Mouse (Mus musculus) MEL (cell line): ENCODE measurements around the gene Tgm5. TPM values are rescaled to one million over a fixed set of nuclear protein-coding genes. Genes with fewer than 3 reads are reported as not detected.
"Not testable (repeated sequence)": the region's sequence is repeated elsewhere in the genome, so short reads cannot be mapped to it uniquely, and the experiment has no call there.

Source experiments
- DNase-seq: peaks from one replicate; pipeline ENCODE4 v3.0.0; 2011; ENCODE audit warnings: low read depth, low spot score
- H3K27ac ChIP-seq: 2 replicates; pipeline ENCODE4 v1.5.1; 2012; ENCODE audit warnings: low read depth, mild to moderate bottlenecking, control low read depth, low read length, moderate library complexity; ENCODE audit not compliant: control insufficient read depth
- H3K27me3 ChIP-seq, 2 experiments: fragments of 150-350 bp in 1 of 2; sonication (generic) in 1 of 2; 2 replicates each; pipeline ENCODE4 v1.6.1; 2012; ENCODE audit warnings: low read length in 2 of 2, mild to moderate bottlenecking in 2 of 2, improper control_type of control experiment in 1 of 2, moderate library complexity in 1 of 2; ENCODE audit not compliant: insufficient read depth in 2 of 2, control insufficient read depth in 1 of 2
- H3K36me3 ChIP-seq, 2 experiments: 2 replicates each; pipeline ENCODE4 v1.6.1; 2012 to 2014; ENCODE audit warnings: low read length in 2 of 2, improper control_type of control experiment in 1 of 2, inconsistent platforms in 1 of 2, mild to moderate bottlenecking in 1 of 2; ENCODE audit not compliant: insufficient read depth in 2 of 2, control insufficient read depth in 1 of 2
- H3K4me1 ChIP-seq, 2 experiments: fragments of 150-350 bp in 1 of 2; sonication (generic) in 1 of 2; 2 replicates each; pipeline ENCODE4 v1.6.1; 2012; ENCODE audit warnings: low read length in 2 of 2, improper control_type of control experiment in 1 of 2, mild to moderate bottlenecking in 1 of 2; ENCODE audit not compliant: insufficient read depth in 2 of 2, control insufficient read depth in 1 of 2
- H3K4me3 ChIP-seq, 2 experiments: fragments of 150-350 bp in 1 of 2; sonication (generic) in 1 of 2; 2 replicates each; pipeline ENCODE4 v1.5.1; 2012; ENCODE audit warnings: low read depth in 2 of 2, low read length in 2 of 2, mild to moderate bottlenecking in 2 of 2, moderate library complexity in 2 of 2, control low read depth in 1 of 2, improper control_type of control experiment in 1 of 2; ENCODE audit not compliant: control insufficient read depth in 1 of 2, insufficient read depth in 1 of 2
- H3K79me2 ChIP-seq: 2 replicates; pipeline ENCODE4 v1.6.1; 2012; ENCODE audit warnings: mild to moderate bottlenecking, low read length, moderate library complexity; ENCODE audit not compliant: control insufficient read depth, poor library complexity, insufficient read depth
- H3K9ac ChIP-seq: 2 replicates; pipeline ENCODE4 v1.6.1; 2012; ENCODE audit warnings: low read depth, mild to moderate bottlenecking, control low read depth, low read length, moderate library complexity; ENCODE audit not compliant: control insufficient read depth, poor library complexity, severe bottlenecking
- H3K9me3 ChIP-seq: fragments of 150-350 bp; sonication (generic); replicated peaks from 2 replicates; pipeline ENCODE4 v1.6.1; 2012; ENCODE audit warnings: mild to moderate bottlenecking, low read length, improper control_type of control experiment, moderate library complexity; ENCODE audit not compliant: insufficient read depth
- BHLHE40 ChIP-seq: IDR thresholded peaks from 2 replicates; pipeline ENCODE4 v1.6.1; 2012; ENCODE audit warnings: low read depth, mild to moderate bottlenecking, inconsistent platforms, low read length, improper control_type of control experiment, borderline replicate concordance
- CHD2 ChIP-seq: IDR thresholded peaks from 2 replicates; pipeline ENCODE4 v1.6.1; 2011; ENCODE audit warnings: low read length, improper control_type of control experiment
- CTCF ChIP-seq, 3 experiments: IDR thresholded peaks in 2 of 3; conservative IDR thresholded peaks in 1 of 3; 2 replicates each; pipeline ENCODE4 v1.5.1; 2011 to 2012; ENCODE audit warnings: low read length in 3 of 3, low read depth in 2 of 3, mild to moderate bottlenecking in 2 of 3, improper control_type of control experiment in 1 of 3, inconsistent platforms in 1 of 3, mixed read lengths in 1 of 3, moderate library complexity in 1 of 3; ENCODE audit not compliant: control insufficient read depth in 1 of 3, insufficient read depth in 1 of 3, poor library complexity in 1 of 3, severe bottlenecking in 1 of 3
- ELF1 ChIP-seq: IDR thresholded peaks from 2 replicates; pipeline ENCODE4 v1.6.1; 2014; ENCODE audit warnings: low read depth, mild to moderate bottlenecking, inconsistent platforms, low read length, improper control_type of control experiment, moderate library complexity
- GABPA ChIP-seq: IDR thresholded peaks from 2 replicates; pipeline ENCODE4 v1.6.1; 2012; ENCODE audit warnings: low read depth, mild to moderate bottlenecking, inconsistent platforms, low read length, improper control_type of control experiment, moderate library complexity
- JUND ChIP-seq: IDR thresholded peaks from 2 replicates; pipeline ENCODE4 v1.6.1; 2011; ENCODE audit warnings: low read depth, mild to moderate bottlenecking, improper control_type of control experiment, low read length
- KAT2A ChIP-seq: conservative IDR thresholded peaks from 2 replicates; pipeline ENCODE4 v1.6.1; 2012; ENCODE audit warnings: low read depth, low read length, improper control_type of control experiment, inconsistent platforms
- MAFK ChIP-seq: IDR thresholded peaks from 2 replicates; pipeline ENCODE4 v1.6.1; 2011; ENCODE audit warnings: low read depth, mild to moderate bottlenecking, low read length, improper control_type of control experiment, borderline replicate concordance
- MAX ChIP-seq: IDR thresholded peaks from 2 replicates; pipeline ENCODE4 v1.6.1; 2011; ENCODE audit warnings: low read length, improper control_type of control experiment
- MAZ ChIP-seq: IDR thresholded peaks from 2 replicates; pipeline ENCODE4 v1.6.1; 2012; ENCODE audit warnings: low read depth, mild to moderate bottlenecking, inconsistent platforms, low read length, improper control_type of control experiment
- MXI1 ChIP-seq: IDR thresholded peaks from 2 replicates; pipeline ENCODE4 v1.6.1; 2011; ENCODE audit warnings: mild to moderate bottlenecking, low read depth, low read length, improper control_type of control experiment
- MYB ChIP-seq: IDR thresholded peaks from 2 replicates; pipeline ENCODE4 v1.6.1; 2011; ENCODE audit warnings: mild to moderate bottlenecking, low read depth, low read length, improper control_type of control experiment
- MYC ChIP-seq: IDR thresholded peaks from 2 replicates; pipeline ENCODE4 v1.6.1; 2011; ENCODE audit warnings: low read depth, mild to moderate bottlenecking, low read length, improper control_type of control experiment, moderate library complexity
- NELFE ChIP-seq: IDR thresholded peaks from 2 replicates; pipeline ENCODE4 v1.6.1; 2011; ENCODE audit warnings: low read depth, low read length, improper control_type of control experiment
- POLR2A ChIP-seq, 2 experiments: IDR thresholded peaks; 2 replicates each; pipeline ENCODE4 v1.6.1; 2011 to 2012; ENCODE audit warnings: low read length in 2 of 2, mild to moderate bottlenecking in 2 of 2, control low read depth in 1 of 2, improper control_type of control experiment in 1 of 2, low read depth in 1 of 2, moderate library complexity in 1 of 2; ENCODE audit not compliant: control insufficient read depth in 1 of 2, insufficient read depth in 1 of 2, poor library complexity in 1 of 2
- POLR2AphosphoS2 ChIP-seq: IDR thresholded peaks from 2 replicates; pipeline ENCODE4 v1.6.1; 2011; ENCODE audit warnings: low read length, improper control_type of control experiment
- POLR2AphosphoS5 ChIP-seq: IDR thresholded peaks from 2 replicates; pipeline ENCODE4 v1.6.1; 2012; ENCODE audit warnings: low read depth, borderline replicate concordance, mild to moderate bottlenecking, inconsistent platforms, low read length, moderate library complexity, mixed read lengths
- RAD21 ChIP-seq: IDR thresholded peaks from 2 replicates; pipeline ENCODE4 v1.6.1; 2011; ENCODE audit warnings: mild to moderate bottlenecking, low read depth, low read length, improper control_type of control experiment
- SMC3 ChIP-seq: IDR thresholded peaks from 2 replicates; pipeline ENCODE4 v1.6.1; 2011; ENCODE audit warnings: low read depth, low read length, improper control_type of control experiment
- TBP ChIP-seq: IDR thresholded peaks from 2 replicates; pipeline ENCODE4 v1.8.0; 2011; ENCODE audit warnings: low read depth, low read length, improper control_type of control experiment
- TCF12 ChIP-seq: IDR thresholded peaks from 2 replicates; pipeline ENCODE4 v1.6.1; 2014; ENCODE audit warnings: low read depth, mild to moderate bottlenecking, inconsistent platforms, low read length, improper control_type of control experiment, moderate library complexity
- USF1 ChIP-seq: IDR thresholded peaks from 2 replicates; pipeline ENCODE4 v1.6.1; 2014; ENCODE audit warnings: low read depth, mild to moderate bottlenecking, inconsistent platforms, low read length, improper control_type of control experiment, moderate library complexity
- ZC3H11A ChIP-seq: IDR thresholded peaks from 2 replicates; pipeline ENCODE4 v1.6.1; 2012; ENCODE audit warnings: low read depth, mild to moderate bottlenecking, inconsistent platforms, low read length, improper control_type of control experiment
- ZKSCAN1 ChIP-seq: IDR thresholded peaks from 2 replicates; pipeline ENCODE4 v1.6.1; 2012; ENCODE audit warnings: low read depth, mild to moderate bottlenecking, inconsistent platforms, low read length, improper control_type of control experiment, moderate library complexity
- ZMIZ1 ChIP-seq: IDR thresholded peaks from 2 replicates; pipeline ENCODE4 v1.6.1; 2012; ENCODE audit warnings: low read depth, mild to moderate bottlenecking, inconsistent platforms, low read length, improper control_type of control experiment, moderate library complexity
- ZNF384 ChIP-seq: IDR thresholded peaks from 2 replicates; pipeline ENCODE4 v1.6.1; 2012; ENCODE audit warnings: low read depth, mild to moderate bottlenecking, inconsistent platforms, low read length, improper control_type of control experiment
- polyA plus RNA-seq, 2 experiments: library from polyadenylated mRNA; stranded (reverse) in 1 of 2; unstranded in 1 of 2; fragments of >175 nt in 1 of 2; fragments of >200 nt in 1 of 2; gene quantifications; 2 replicates each; pipeline versions ENCODE4 v1.2.1 to v1.2.4; 2012; ENCODE audit warnings: low replicate concordance in 2 of 2, low read depth in 1 of 2; ENCODE audit not compliant: insufficient read length in 2 of 2, insufficient read depth in 1 of 2, missing spikeins in 1 of 2
- total RNA-seq: library from RNA; depleted of rRNA; stranded (reverse); fragments of 300-350 nt; gene quantifications from 2 replicates; pipeline ENCODE4 v1.2.3, GENCODE M21; 2012

Tgm5 gene
- total and polyA plus RNA-seq, 3 experiments = not detected

DNA sequence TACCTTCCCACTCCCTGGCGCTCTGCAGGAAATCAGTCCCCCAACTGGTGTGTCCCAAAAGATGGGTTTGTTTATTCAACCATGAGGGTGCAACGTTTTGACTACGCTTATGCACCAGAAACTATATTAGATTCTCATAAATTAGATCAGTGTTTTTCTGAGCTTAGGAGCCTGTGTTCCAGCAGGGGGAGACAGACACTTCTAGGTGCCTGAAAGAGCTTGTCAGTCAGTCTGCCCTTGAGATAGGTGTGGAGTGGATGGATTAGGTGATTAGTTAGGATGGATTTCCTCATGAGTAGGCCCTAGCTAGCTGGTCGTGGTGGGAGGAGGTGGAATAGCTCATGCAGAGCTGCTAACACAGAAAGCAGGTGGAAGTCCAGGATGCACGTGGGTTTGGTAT is 44.5 kb downstream of the Tgm5 start:
- Histone ChIP-seq H3K9ac (no peak overlapping the region), H3K4me1 (peaks cover 3 to 13% of the 10 kb centered on the region in 2 experiments), H3K36me3 (peaks cover 0 to 9% of the 10 kb centered on the region in 2 experiments; a peak in 2 of 4 replicates), H3K79me2 (no peaks in the 10 kb centered on the region), H3K27me3 (peaks cover 0 to 1% of the 10 kb centered on the region in 2 experiments; a peak in 1 of 4 replicates), H3K4me3 (no peak overlapping the region), H3K27ac (no peak overlapping the region), H3K9me3 (no peaks in the 10 kb centered on the region)
- TF ChIP-seq GABPA (no peak), CTCF (IDR thresholded peaks at IDR 0.05 in 2 of 3, conservative IDR thresholded peaks at IDR 0.05 in 1 of 3; ENCODE audit: control insufficient read depth in 1 of 3, insufficient read depth in 1 of 3, low read depth in 2 of 3, low read length in 3 of 3, poor library complexity in 1 of 3, severe bottlenecking in 1 of 3) (peak; percentile 64 to 79 (median 71)), MAFK (no peak), NELFE (no peak), TCF12 (0 out of 2 replicates have a peak, but pooled peaks have one; percentile 11), ELF1 (no peak), JUND (no peak), USF1 (no peak), BHLHE40 (no peak), SMC3 (peak; percentile 92), ZC3H11A (peak; percentile 74), RAD21 (peak; percentile 84), POLR2AphosphoS2 (no peak), KAT2A (no peak), MXI1 (no peak), MAX (no peak), CHD2 (no peak), ZNF384 (0 out of 2 replicates have a peak, but pooled peaks have one; percentile 10), POLR2A (IDR thresholded peaks at IDR 0.05; ENCODE audit: control insufficient read depth in 1 of 2, insufficient read depth in 1 of 2, low read depth in 1 of 2, low read length in 2 of 2, poor library complexity in 1 of 2) (no peak), MAZ (no peak), MYC (no peak), ZKSCAN1 (0 out of 2 replicates have a peak, but pooled peaks have one; percentile 26), ZMIZ1 (no peak)
- peak; percentile 72 for DNase-seq

DNA sequence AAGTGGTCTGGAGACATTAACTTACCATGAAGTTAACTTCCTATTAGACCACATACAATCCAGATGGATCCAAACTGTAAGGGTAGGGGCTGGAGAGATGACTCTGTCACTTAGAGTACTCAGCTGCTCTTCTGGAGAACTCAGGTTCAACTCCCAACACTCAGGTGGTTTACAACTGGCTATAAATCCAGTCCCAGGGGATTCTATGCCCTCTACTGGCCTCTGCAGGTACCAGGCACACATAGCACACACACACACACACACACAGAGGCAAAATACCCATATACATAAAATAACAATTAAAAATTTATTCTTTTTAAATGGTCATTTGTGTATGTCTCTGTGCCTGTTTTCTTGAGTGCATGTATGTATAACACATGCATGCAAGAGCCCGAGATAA is 46.3 kb downstream of the Tgm5 start:
- Histone ChIP-seq H3K27me3 (no peaks in the 10 kb centered on the region; a peak in 1 of 4 replicates), H3K79me2 (no peaks in the 10 kb centered on the region), H3K27ac (no peak overlapping the region), H3K9ac (no peak overlapping the region), H3K9me3 (no peaks in the 10 kb centered on the region), H3K4me3 (no peak overlapping the region), H3K36me3 (peaks cover 0 to 10% of the 10 kb centered on the region in 2 experiments; a peak in 2 of 4 replicates), H3K4me1 (peaks cover 4 to 16% of the 10 kb centered on the region in 2 experiments)
- no peak for DNase-seq
- no peak for TF ChIP-seq NELFE
- no peak for TF ChIP-seq POLR2AphosphoS2
- TF ChIP-seq MAX = no peak
- TF ChIP-seq MYB = no peak
- TF ChIP-seq SMC3 = 0 out of 2 replicates have a peak, but pooled peaks have one; percentile 14
- TF ChIP-seq RAD21 = no peak
- peak in 2 of 3 experiments; percentile 27 to 28; a peak in 2 of 6 replicates for TF ChIP-seq CTCF (IDR thresholded peaks at IDR 0.05 in 2 of 3, conservative IDR thresholded peaks at IDR 0.05 in 1 of 3; ENCODE audit: control insufficient read depth in 1 of 3, insufficient read depth in 1 of 3, low read depth in 2 of 3, low read length in 3 of 3, poor library complexity in 1 of 3, severe bottlenecking in 1 of 3)
- no peak for TF ChIP-seq MAZ
- TF ChIP-seq ZMIZ1 = no peak
- no peak for TF ChIP-seq POLR2AphosphoS5
- TF ChIP-seq TBP = no peak

DNA sequence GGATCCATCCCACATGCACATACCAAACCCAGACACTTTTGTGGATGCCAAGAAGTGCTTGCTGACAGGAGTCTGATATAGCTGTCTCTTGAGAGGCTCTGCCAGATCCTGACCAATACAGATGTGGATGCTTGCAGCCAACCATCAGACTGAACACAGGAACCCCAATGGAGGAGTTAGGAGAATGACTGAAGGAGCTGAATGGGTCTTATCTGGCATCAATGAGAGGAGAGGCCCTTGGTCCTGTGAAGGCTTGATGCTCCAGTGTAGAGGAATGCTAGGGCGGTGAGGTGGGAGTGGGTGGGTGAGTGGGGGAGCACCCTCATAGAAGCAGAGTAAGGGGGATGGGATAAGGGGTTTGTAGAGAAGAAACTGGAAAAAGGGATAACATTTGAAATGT is 46.8 kb downstream of the Tgm5 start:
- not testable (repeated sequence) for H3K4me3 ChIP-seq, H3K27me3 ChIP-seq, H3K9me3 ChIP-seq, H3K79me2 ChIP-seq, DNase-seq, H3K9ac ChIP-seq, H3K27ac ChIP-seq
- Histone ChIP-seq H3K36me3 (peaks cover 0 to 10% of the 10 kb centered on the region in 2 experiments; a peak in 2 of 4 replicates), H3K4me1 (peaks cover 4 to 16% of the 10 kb centered on the region in 2 experiments)
